Mouse (Mus musculus) G1E (cell line): Measurements from ENCODE around the gene Medag.

ENCODE experiments used
- CTCF ChIP-seq: IDR thresholded peaks from 2 replicates; pipeline ENCODE4 v1.5.1; 2012; ENCODE audit warnings: low read depth, low read length, inconsistent platforms, mixed read lengths
- POLR2AphosphoS5 ChIP-seq: IDR thresholded peaks from 2 replicates; pipeline ENCODE4 v1.6.1; 2012; ENCODE audit warnings: low read depth, low read length, inconsistent platforms; ENCODE audit not compliant: insufficient replicate concordance

DNA sequence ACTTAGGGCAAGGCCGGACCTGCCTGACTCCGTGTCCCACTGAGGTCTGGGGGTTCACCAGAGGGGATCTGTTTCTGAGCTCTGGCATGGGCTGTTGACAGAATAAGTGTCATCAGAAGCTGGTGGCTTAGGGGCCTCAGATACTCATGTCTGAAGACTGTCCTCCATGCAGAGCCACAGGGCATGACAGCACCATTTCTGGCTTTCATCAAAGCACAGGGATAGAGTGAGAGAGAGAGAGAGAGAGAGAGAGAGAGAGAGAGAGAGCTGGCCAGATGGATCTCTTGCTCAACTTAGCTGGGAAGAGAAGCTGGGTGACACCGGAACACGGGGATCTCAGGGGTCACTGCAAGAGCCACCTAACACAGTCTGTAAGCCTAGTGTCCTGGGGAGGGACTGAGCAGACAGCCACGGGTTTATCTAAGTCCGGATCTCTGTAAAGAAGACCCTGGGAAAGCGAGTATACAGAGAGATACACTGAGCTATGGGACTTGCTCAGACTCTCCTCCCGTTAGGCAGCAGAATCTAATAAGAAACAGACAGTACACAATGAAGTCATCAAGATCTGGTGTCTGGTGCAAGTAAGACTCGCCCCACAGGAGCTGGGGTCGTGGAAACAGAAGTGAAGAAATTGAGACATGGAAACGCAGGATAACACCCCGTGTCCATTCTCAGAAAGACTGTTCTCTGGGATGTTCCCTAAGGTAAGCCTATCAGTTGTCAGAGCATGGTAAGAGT, 42.8 kb upstream of the Medag start:
- TF ChIP-seq CTCF: no peak
- TF ChIP-seq POLR2AphosphoS5: no peak
